Mouse (Mus musculus) retina, postnatal 1 day (tissue): ENCODE results near the gene Tom1l2.

Experiments
- DNase-seq: peaks from one replicate; pipeline ENCODE4 v3.0.0-alpha.2; 2012

Tom1l2 gene

GRCm38 (mm10) chr11:60345868-60346267 lies 6.8 kb downstream of the Tom1l2 start:
- DNase-seq = no peak

DNA sequence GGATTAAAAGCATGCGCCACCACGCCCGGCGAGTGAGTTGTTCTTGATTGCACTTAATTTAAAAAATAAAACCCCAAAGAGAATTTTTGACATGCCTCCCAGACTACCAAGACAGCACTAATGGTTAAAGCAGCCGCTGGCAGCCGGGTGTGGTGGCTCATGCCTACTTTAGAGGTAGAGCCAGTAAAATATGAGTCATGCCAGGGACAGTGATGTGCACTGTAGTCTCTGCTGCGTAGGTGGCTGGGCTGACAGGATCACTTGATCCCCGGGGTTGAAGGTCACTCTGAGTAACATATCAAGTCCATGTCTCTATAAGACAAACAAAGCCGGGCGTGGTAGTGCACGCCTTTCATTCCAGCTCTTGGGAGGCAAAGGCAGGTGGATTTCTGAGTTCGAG lies 13.3 kb downstream of the Tom1l2 start:
- no peak for DNase-seq

DNA sequence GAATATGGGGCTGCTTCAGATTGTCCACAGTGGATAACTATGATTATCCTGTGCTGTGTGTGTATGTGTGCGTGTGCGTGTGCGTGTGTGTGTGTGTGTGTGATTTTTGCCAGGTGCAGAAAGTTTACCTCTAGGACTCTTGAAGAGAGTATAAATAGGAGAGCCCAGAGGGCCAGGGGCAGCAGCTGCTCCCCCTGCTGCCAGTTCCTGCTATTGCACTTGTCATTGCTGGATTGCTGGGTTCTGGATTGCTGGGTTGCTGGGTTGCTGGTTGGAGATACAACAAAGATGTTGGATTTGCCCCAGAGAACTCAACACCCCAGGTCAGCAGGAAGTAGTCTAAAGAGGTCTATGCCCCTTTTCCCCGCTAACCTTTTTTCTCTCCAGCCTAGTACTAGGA lies 14.4 kb downstream of the Tom1l2 start:
- DNase-seq = peak; percentile 38

- DNase-seq = no peak
Measured at GRCm38 (mm10) chr11:60335771-60336170, 16.9 kb downstream of the Tom1l2 start.

DNA sequence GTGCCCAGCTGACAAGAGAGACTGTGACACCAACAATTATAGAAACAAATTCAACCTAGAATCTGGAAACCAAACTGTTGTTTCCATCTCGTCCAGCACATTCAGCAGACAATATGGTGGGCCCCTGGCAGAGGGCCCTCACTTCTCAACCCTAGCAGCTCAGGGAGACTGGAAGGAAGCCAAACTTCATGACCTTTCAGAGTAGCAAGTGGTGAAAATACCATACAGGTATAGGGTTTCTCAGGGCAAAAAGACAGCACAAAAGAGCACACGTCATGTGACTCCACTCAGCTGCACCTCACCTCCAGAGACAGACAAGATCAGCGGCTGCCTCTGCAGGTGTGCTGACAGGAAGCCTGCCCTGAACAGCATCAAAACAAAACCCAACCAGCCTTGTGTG lies 18.6 kb downstream of the Tom1l2 start:
- no peak for DNase-seq

- no peak for DNase-seq
Measured at GRCm38 (mm10) chr11:60333461-60333860, 19.2 kb downstream of the Tom1l2 start.

DNA sequence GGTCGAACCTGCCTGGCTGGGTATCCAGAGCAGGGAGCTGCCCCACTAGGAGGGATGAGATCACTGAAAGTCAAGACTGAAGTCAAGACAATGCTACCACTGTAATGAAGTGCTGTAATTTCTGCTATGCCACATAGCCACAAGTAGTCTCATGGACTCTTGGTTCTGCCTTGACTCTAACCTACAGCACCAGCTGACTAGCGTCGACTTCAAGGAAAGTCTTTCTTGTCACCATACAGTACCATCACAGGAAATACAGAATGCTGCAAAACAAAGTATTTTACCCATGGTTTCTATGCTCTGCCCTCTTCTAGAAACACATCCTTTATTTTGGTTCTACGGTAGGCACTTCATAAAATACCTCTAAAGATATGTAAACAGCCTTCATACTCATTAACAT lies 22.2 kb downstream of the Tom1l2 start:
- DNase-seq = no peak

DNA sequence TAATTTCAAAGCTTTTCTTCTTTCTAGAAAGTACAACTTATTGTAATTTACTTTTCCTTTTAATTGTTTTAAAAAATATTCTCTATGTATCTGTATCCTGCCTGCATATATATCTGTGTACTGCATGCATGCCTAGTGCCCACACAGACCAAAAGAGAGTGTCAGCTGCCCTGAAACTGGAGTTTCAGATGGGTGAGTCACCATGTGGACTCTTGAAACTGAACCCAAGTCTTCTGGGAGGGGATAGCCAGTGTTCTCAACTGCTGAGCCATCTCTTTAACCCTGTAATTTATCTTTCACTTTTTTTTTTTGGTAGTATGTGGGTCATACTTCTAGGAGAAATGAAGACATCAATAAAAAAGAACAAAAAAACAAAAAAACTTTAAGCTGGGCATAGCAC lies 29.0 kb downstream of the Tom1l2 start:
- DNase-seq = no peak

GRCm38 (mm10) chr11:60321438-60321837 lies 31.3 kb downstream of the Tom1l2 start:
- DNase-seq = no peak

DNA sequence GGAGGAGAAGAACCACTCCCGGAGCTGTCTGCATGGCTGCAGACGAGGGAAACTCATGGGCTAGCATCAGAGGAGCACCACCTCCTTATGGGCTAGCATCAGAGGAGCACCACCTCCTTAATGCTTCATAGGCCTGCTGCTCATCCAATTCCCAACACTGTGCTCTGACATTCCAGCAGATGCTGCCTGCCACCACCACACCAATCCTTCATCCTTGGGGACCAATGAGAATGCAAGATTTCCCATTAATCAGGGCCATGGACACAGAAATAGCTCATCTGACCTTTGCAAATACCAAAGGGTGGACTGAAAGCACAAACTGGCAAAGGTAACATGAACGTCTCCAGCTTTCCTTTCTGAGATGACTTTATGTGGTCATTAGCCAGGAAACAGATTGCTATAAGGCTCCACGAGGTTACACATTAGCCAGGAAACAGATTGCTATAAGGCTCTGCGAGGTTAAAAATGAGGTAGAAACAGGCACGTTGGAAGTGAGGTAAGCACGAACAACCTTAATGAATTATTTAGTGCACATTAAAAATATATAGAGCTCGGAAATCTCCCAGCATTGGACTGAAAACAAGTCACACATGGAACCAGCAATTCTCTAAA lies 32.2 kb downstream of the Tom1l2 start:
- DNase-seq = no peak

DNA sequence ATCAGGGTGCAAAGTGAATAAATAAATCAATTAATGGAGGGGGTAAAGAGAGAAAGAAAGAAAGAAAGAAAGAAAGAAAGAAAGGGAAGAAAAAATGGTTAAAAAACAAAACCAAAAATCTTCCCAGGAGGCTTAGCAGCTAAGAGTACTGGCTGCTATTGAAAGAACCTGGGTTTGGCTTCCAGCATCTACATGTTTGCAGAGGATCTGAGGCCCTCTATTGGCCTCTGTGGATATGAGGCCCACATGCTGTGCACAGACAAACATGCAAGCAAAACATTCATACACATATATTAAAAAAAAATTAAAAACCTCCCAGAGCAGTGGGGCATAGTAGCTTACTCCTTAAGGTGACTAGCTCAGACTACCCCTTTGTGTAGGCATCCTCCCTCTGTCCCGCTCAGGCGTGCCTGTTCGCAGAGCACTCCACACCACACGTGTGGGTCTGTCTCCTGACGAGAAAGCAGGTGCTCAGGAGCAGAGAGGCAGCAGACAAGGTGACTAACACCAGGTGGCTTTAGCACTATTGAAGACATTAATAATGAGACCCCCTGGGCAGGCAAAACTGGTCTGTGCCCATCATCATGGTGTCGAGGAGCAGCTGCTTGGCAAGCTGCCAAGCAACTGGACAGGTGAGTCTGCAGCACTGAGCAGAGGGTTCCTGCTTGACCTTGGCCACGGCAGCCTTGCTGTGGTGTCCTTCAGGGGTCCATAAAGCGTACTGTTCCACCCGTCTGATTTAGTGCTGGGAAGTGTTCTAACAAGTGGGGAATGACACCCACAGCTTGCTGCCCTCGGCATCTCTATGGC lies 33.2 kb downstream of the Tom1l2 start:
- DNase-seq = no peak

DNA sequence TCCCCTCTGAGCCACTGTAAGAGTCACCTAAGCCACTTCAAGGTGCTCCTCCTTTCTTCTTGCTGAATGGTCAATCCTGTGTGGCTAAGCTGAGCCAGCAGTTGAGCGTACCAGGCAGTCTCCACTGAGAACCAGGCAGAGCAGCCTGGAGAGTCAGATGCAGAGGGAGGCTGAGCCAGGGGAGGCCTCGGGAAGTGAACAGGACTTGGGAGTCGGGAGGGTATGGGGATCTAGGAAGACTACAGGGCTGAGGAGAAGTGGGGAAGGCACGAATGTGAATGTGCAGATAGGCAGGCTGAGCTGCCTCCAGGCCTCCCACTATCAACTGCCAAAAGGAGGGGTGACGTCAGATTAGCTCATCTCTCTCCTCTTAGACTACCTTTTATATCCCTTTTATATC lies 34.0 kb downstream of the Tom1l2 start:
- DNase-seq = no peak

- DNase-seq = no peak
Measured at GRCm38 (mm10) chr11:60317376-60318102, 35.2 kb downstream of the Tom1l2 start.

- no peak for DNase-seq
Measured at GRCm38 (mm10) chr11:60316883-60317282, 35.8 kb downstream of the Tom1l2 start.

DNA sequence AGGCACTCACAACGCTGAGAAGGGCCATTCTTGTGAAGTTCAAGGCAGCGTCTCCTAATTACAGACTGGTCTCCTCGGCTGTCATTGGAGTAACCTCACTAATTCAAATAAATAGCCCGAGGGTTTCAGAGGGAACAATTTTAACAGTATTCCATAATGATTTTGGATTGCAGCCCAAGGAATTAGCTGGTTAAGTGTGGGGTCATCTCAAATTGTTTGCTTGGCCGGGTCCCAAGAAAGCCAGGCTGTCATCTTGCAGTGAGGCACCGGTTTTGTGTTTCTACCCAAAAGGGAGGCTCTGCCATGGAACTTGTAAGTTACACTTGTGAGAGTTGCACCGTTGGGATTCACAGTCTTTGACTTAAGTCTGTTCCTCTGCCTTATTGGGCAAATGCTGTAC lies 36.5 kb downstream of the Tom1l2 start:
- DNase-seq = no peak

- peak; percentile 97 for DNase-seq
Measured at GRCm38 (mm10) chr11:60311025-60311854, 41.5 kb downstream of the Tom1l2 start.

DNA sequence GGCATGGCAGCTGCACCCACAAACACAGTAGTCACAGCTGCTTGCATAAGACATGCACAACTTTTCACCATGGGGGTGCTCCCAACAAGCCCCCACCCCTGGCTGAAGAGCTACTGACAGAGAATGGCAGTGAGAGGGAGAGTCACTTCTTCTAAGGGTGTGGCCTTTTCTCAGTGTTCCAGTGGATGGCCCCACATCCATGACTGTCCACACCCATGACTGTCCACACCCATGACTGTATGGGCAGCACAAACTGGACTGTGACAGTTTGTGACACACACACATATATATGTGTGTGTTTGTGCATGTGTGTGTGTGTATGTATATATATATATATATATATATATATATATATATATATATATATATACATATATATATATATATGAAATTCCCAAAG lies 42.8 kb downstream of the Tom1l2 start:
- DNase-seq = no peak

DNA sequence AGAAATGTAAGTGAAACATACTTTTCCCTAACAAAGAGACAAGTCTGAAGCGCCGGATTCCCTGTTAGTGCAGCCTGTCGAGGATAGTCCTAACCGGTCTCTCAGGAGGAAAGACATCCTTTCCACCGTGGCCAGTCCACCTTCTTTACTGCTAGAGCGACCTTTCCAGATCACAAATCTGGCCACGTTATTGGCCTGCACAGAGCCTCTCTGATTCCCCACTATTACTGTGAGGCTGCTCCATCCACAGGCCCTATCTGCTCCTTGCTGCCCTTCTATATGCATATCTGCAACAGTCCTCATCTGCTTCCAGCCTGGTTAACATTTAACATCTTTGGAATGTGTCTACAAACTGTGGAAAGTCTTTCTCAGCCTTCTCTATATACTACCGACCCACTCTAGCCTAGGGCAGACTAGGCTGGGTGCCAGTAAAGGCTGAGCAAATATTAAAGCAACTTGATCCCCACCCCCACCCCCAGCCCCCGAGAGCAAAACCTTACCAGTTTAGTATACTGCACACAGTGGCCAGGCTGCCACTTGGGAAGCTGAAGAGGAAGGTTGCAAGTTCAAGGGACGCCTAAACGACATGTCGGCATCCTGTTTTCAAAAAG lies 44.1 kb downstream of the Tom1l2 start:
- no peak for DNase-seq

DNA sequence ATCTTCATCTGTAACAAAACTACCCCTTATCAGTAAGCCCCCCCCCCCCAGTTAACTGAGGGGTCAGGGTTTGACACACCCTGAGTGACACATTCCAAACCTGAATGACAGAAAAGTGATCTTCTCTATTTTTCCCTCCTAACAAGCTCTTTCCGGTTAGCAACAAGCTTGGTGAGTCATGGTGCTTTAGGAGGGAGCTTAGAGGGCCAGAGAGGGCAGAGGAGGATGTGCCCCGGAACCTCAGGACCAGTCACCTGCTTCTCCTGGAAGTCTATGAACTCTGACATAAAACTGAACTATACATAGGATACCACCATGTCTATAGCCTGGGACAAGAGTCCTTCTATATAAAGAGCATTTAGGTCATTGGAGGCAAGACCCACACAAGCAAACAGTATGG lies 44.6 kb downstream of the Tom1l2 start:
- DNase-seq = no peak

- no peak for DNase-seq
Measured at GRCm38 (mm10) chr11:60307375-60307825, 45.3 kb downstream of the Tom1l2 start.

- DNase-seq = peak; percentile 56
Measured at GRCm38 (mm10) chr11:60306834-60307233, 45.9 kb downstream of the Tom1l2 start.

DNA sequence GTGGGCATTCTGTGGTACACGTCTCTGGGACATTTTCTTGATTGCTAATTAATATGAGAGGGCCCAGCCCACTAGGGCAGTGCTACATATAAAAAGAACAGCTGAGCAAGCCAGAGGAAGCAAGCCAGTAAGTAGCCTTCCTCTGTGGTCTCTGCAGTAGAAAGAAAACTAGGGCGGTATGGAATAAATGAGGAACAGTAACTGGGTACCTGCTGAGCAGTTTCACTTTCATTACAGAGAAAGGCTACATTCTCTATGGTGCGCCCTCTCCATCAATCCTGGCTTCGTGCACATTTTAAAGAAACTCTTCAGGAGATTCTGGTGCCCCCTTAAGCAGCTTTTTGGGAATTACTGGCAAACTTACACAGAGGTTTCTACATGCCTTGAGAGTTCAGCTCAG lies 47.1 kb downstream of the Tom1l2 start:
- DNase-seq = no peak

- no peak for DNase-seq
Measured at GRCm38 (mm10) chr11:60303497-60303896, 49.2 kb downstream of the Tom1l2 start.
